Mouse (Mus musculus): ENCODE measurements at regions not wholly inside any gene's neighbourhood (a gene's known extent, or its start where the extent isn't known, plus 50 kb on each side); places are given as distances from the start of the nearest gene placed in this dataset.

- no peak for TF ChIP-seq POLR2A (IDR thresholded peaks at IDR 0.05; ENCODE audit: insufficient read depth, low read depth, low read length)
- TF ChIP-seq CTCF (IDR thresholded peaks at IDR 0.05): no peak
- TF ChIP-seq EP300 (IDR thresholded peaks at IDR 0.05; ENCODE audit: insufficient read depth, low read depth, low read length): no peak
- no peaks in the 10 kb centered on the region for H3K4me1 ChIP-seq (ENCODE audit: control insufficient read depth, insufficient read depth, low read length)
- no peak for DNase-seq
- intact Hi-C loops (cut with DNase I): no loop called here
- no peak overlapping the region for H3K4me3 ChIP-seq
- no peaks in the 10 kb centered on the region for H3K36me3 ChIP-seq (ENCODE audit: control insufficient read depth, insufficient read depth, low read length)
- H3K27me3 ChIP-seq (ENCODE audit: control insufficient read depth, insufficient read depth, low read length): no peaks in the 10 kb centered on the region
- H3K9ac ChIP-seq (ENCODE audit: low read depth, low read length): no peak overlapping the region
- H3K27ac ChIP-seq: no peak overlapping the region
- WGBS: 72% methylated on average over 1 of the region's 1 CpGs
- no peaks in the 10 kb centered on the region for H3K79me2 ChIP-seq (replicated peaks; ENCODE audit: control insufficient read depth, insufficient read depth, low read length)
Measured at GRCm38 (mm10) chr11:55773283-55773682, 165.3 kb upstream of the Glra1 start.

GRCm38 (mm10) chr11:55772538-55772937 lies 164.5 kb upstream of the Glra1 start:
- WGBS: 64% methylated on average over 5 of the region's 5 CpGs
- no peak overlapping the region for H3K4me3 ChIP-seq
- no peak for TF ChIP-seq EP300 (IDR thresholded peaks at IDR 0.05; ENCODE audit: insufficient read depth, low read depth, low read length)
- no peak for TF ChIP-seq POLR2A (IDR thresholded peaks at IDR 0.05; ENCODE audit: insufficient read depth, low read depth, low read length)
- TF ChIP-seq CTCF (IDR thresholded peaks at IDR 0.05): no peak
- no peak overlapping the region for H3K27ac ChIP-seq
- intact Hi-C loops (cut with DNase I): no loop called here
- H3K27me3 ChIP-seq (ENCODE audit: control insufficient read depth, insufficient read depth, low read length): no peaks in the 10 kb centered on the region
- DNase-seq: no peak
- H3K9ac ChIP-seq (ENCODE audit: low read depth, low read length): no peak overlapping the region
- H3K4me1 ChIP-seq (ENCODE audit: control insufficient read depth, insufficient read depth, low read length): no peaks in the 10 kb centered on the region
- H3K36me3 ChIP-seq (ENCODE audit: control insufficient read depth, insufficient read depth, low read length): no peaks in the 10 kb centered on the region
- no peaks in the 10 kb centered on the region for H3K79me2 ChIP-seq (replicated peaks; ENCODE audit: control insufficient read depth, insufficient read depth, low read length)

DNA sequence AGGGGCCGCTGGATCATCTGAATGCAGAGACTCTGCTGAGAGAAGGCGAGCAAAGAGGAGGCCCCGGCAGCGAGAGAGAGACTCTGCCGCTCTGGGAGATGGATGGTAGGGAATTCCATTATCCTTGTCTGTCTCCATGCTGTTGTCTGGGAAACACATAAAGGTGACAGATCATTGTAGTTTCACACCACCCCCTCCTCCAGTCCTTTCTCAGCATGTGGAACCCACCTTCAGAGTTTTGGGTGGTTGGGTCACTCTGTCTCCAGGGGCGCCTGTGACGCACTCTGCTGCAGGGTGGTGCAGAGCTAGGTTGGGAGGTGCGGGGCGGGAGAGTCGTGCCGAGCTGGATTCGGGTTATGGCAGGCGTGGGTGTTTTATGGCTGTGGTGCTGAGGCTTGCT lies 164.1 kb upstream of the Glra1 start:
- DNase-seq: no peak
- H3K4me3 ChIP-seq: no peak overlapping the region
- 78% methylated on average over 13 of the region's 13 CpGs for WGBS
- H3K27me3 ChIP-seq (ENCODE audit: control insufficient read depth, insufficient read depth, low read length): no peaks in the 10 kb centered on the region
- H3K27ac ChIP-seq: no peak overlapping the region
- no peak overlapping the region for H3K9ac ChIP-seq (ENCODE audit: low read depth, low read length)
- intact Hi-C loops (cut with DNase I): no loop called here
- H3K79me2 ChIP-seq (replicated peaks; ENCODE audit: control insufficient read depth, insufficient read depth, low read length): no peaks in the 10 kb centered on the region
- TF ChIP-seq POLR2A (IDR thresholded peaks at IDR 0.05; ENCODE audit: insufficient read depth, low read depth, low read length): no peak
- no peak for TF ChIP-seq EP300 (IDR thresholded peaks at IDR 0.05; ENCODE audit: insufficient read depth, low read depth, low read length)
- no peak for TF ChIP-seq CTCF (IDR thresholded peaks at IDR 0.05)
- H3K36me3 ChIP-seq (ENCODE audit: control insufficient read depth, insufficient read depth, low read length): no peaks in the 10 kb centered on the region
- no peaks in the 10 kb centered on the region for H3K4me1 ChIP-seq (ENCODE audit: control insufficient read depth, insufficient read depth, low read length)

DNA sequence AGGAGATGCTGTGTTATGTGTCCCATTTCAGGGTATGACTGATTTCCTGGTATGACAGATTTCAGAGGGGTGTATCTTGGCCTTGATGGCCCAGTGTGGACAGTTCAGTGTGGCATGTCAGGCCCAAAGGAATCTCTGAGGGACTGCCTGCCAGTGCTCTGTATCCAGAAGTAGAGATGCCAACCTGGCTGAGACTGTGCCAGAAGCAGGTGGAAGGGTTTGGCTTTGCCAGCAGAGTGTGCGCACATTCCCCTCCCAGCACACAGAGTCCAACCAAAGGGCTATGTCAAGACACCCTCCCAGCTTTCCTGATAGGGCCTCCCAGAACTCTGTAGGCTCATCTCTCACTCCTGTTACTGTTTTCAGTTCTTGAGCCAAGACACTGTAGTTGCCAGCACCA lies 156.8 kb upstream of the Glra1 start:
- Histone ChIP-seq H3K79me2 (replicated peaks; ENCODE audit: control insufficient read depth, insufficient read depth, low read length) (no peaks in the 10 kb centered on the region), H3K4me1 (ENCODE audit: control insufficient read depth, insufficient read depth, low read length) (no peaks in the 10 kb centered on the region), H3K27me3 (ENCODE audit: control insufficient read depth, insufficient read depth, low read length) (no peaks in the 10 kb centered on the region), H3K9ac (ENCODE audit: low read depth, low read length) (no peak overlapping the region), H3K27ac (no peak overlapping the region), H3K4me3 (no peak overlapping the region), H3K36me3 (ENCODE audit: control insufficient read depth, insufficient read depth, low read length) (no peaks in the 10 kb centered on the region)
- intact Hi-C loops (cut with DNase I): no loop called here
- TF ChIP-seq CTCF (IDR thresholded peaks at IDR 0.05) (no peak), EP300 (IDR thresholded peaks at IDR 0.05; ENCODE audit: insufficient read depth, low read depth, low read length) (no peak), POLR2A (IDR thresholded peaks at IDR 0.05; ENCODE audit: insufficient read depth, low read depth, low read length) (no peak)
- no peak for DNase-seq
- whole genome bisulfite sequencing: 89% methylated on average over 1 of the region's 1 CpGs
